In the genomic region with DNA sequence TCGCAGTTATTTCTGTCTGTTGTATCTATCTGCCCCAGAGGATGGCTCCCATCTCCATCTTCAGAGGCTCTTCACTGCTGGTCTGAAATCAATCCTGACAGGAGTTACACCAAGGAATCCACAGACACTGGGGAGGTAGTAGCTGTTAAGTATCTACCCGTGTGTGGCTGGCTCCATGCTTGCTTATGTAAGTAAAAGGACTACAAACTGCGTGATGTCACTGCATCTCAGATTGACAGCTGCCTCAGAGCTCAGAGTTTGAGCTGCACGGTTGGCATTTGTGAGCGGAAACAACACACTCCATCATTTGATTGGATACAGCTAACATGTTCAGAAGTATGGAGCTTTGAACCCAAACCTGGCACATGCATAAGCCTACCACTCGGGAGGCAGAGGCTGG, we compare ENCODE assay signal across 24 mouse cellular contexts.
"Had no signal": no experiment of that assay in that cellular context is flagged by ENCODE, and none has a peak within 500 bp of the region (broad histone marks: within the 10 kb centered on the region; RNA-seq: fewer than 3 reads in every experiment).

No protein-coding gene starts in this region.

- H3K36me3 ChIP-seq: hindbrain, embryonic 10.5 days; hindbrain, embryonic 12.5 days; intestine, embryonic 15.5 days; limb, embryonic 10.5 days; limb, embryonic 12.5 days; liver, embryonic 13.5 days had no signal

- ATAC-seq: hindbrain, embryonic 16.5 days; inflammation-experienced regulatory T-cells, adult 6 months; intestine, embryonic 15.5 days; intestine, postnatal 0 days had no signal

- H3K9me3 ChIP-seq: hindbrain, embryonic 10.5 days; hindbrain, embryonic 12.5 days; intestine, embryonic 15.5 days; limb, embryonic 10.5 days; limb, embryonic 12.5 days; liver, embryonic 13.5 days had no signal

- H3K9ac ChIP-seq: hindbrain, embryonic 12.5 days; hindbrain, embryonic 14.5 days; intestine, embryonic 15.5 days; limb, embryonic 12.5 days; liver, embryonic 13.5 days had no signal

- H3K4me2 ChIP-seq: heart, embryonic 11.5 days; hindbrain, embryonic 12.5 days; hindbrain, embryonic 14.5 days; intestine, embryonic 15.5 days; limb, embryonic 12.5 days; liver, embryonic 11.5 days; liver, embryonic 13.5 days had no signal

- DNase-seq: gastrocnemius, adult 2 months; gastrocnemius, postnatal 10 days; gastrocnemius, postnatal 25 days; heart, postnatal 10 days; heart, postnatal 4 days; kidney, adult 18-20 months; kidney, adult 8-10 months; kidney, postnatal 10 days; kidney, postnatal 4 days; layer of hippocampus, adult 9-11 months; liver; liver, embryonic 13.5 days had no signal

- H3K4me1 ChIP-seq: hindbrain, embryonic 12.5 days; limb, embryonic 12.5 days had no signal

- H3K27ac ChIP-seq: gastrocnemius, adult 2 months; hindbrain, embryonic 12.5 days; hindbrain, embryonic 14.5 days; intestine, embryonic 15.5 days; left cerebral cortex, adult 2 months; limb, embryonic 10.5 days; limb, embryonic 12.5 days; liver, embryonic 13.5 days had no signal

- H3K27me3 ChIP-seq: hindbrain, embryonic 12.5 days; intestine, embryonic 15.5 days; limb, embryonic 12.5 days; liver, embryonic 13.5 days had no signal

- H3K4me3 ChIP-seq: gastrocnemius, adult 2 months; hindbrain, embryonic 10.5 days; hindbrain, embryonic 12.5 days; intestine, embryonic 15.5 days; left cerebral cortex, adult 2 months; limb, embryonic 10.5 days; limb, embryonic 12.5 days; liver, embryonic 13.5 days had no signal
